Mouse (Mus musculus) layer of hippocampus, postnatal 10 days (tissue): ENCODE data around the gene Evpl. TPM values are rescaled to one million over a fixed set of nuclear protein-coding genes. Genes with fewer than 3 reads are reported as not detected.

Source experiments
- DNase-seq, 2 experiments: peaks; one replicate each; pipeline ENCODE4 v3.0.0; 2021; ENCODE audit warnings: low spot score in 2 of 2
- total RNA-seq, 2 experiments: library from RNA; stranded (reverse); gene quantifications; 2 replicates each; pipeline ENCODE4 v1.2.3; 2021

The Evpl gene
- total RNA-seq, 2 experiments from 2014 or later = 0.57 to 0.65 TPM

DNA sequence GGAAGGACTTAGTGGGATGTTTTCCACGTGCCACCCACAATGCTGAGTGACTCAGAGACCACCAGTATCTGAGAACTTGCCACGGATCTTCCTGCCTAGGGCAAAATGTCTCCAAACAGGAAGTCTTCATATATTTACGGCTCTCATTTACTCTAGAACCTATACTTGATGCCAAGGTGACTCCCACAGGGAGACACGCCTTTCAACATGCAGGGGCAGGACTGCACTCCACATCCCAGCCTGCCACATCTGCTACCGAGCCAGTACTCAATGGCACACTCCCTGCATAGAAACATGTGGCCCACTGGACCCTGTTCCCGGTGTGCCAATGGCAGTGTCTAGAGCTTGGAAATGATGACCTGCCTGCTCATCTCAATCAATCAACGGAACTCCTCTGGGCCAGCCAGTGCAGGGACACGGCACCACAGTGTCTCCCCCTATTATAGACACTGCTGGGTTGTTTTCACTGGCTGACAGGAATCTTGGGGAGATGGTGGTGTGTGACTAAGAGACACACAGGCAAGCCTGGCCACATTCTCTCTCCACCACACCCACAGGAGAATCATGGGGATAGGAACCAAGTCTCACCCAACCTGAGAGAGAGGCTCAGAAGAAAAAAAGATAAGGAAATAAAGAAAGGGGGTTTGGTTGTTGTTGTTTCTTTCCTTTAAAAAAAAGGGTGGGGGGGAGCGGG is 18.3 kb upstream of the Evpl start:
- DNase-seq = no peak

GRCm38 (mm10) chr11:116255090-116255981 is 17.5 kb upstream of the Evpl start:
- DNase-seq = no peak

- no peak for DNase-seq
These were observed 16.8 kb upstream of the Evpl start for GRCm38 (mm10) chr11:116254627-116255026.

DNA sequence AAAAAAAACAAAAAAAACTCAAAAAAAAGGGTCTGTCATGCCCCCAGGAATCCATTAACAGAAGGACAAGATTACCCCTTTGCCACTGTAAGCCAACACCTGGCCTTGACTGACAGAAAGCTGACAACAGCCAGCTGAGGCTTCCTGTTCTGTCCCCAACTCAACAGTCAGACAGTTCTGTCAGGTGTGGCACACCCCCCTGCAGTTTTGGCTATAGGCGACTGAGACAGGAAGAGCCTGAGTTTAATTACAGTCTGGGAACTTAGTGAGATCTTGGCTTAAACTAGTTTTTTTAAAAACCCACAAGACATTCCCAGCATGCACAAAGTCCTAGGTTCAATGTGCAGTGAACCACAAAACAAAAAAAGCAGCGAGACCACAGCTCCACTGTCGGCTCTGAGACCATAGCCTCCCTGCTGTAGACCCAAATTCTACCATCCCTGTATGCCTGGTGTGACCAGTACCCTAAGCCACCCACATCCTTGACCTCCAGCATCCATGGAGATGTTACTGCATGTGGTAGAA is 15.3 kb upstream of the Evpl start:
- no peak for DNase-seq

DNA sequence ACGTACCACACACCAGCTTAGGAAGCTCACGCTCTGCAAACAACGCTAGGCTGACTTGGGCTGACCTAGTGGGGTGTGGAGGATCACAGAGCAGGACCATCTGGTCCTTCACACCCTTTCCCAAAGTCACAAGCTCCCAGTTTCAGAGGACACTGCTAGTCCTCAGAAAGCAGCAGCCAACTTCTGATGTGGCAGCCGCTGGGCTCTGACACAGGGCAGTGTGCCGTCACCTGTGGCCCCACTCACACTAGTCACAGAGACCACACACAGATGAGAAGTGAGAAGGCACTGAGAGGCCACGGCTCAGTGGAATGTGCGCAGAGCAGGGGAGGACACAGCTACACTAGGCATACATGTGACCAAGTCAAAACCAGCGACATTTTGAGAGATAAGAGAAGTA is 13.0 kb upstream of the Evpl start:
- no peak for DNase-seq

GRCm38 (mm10) chr11:116247502-116248222 is 9.8 kb upstream of the Evpl start:
- no peak for DNase-seq

DNA sequence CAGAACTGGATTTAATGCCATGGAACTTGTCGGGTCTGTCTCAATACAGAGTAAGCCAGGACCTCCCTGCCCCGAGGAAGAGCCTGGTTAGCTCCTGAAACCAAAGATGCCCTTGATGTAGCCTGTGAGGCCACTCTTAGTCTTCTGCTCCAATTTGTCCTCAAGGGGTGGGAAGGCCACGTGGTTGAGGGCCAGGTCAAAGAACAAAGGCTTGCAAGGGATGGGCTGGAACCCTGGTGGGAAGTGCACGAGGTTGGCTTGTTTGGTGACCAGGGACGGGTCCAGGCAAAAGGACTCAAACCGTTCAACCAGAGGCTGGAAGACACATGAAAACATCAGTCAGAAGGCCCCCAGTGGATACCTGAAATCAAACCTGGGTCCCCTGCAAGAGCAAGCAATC is 7.7 kb upstream of the Evpl start:
- DNase-seq = no peak

- DNase-seq = no peak
These were observed 6.7 kb upstream of the Evpl start for GRCm38 (mm10) chr11:116244580-116244979.

- DNase-seq = no peak
These were observed 3.9 kb upstream of the Evpl start for GRCm38 (mm10) chr11:116241744-116242235.

DNA sequence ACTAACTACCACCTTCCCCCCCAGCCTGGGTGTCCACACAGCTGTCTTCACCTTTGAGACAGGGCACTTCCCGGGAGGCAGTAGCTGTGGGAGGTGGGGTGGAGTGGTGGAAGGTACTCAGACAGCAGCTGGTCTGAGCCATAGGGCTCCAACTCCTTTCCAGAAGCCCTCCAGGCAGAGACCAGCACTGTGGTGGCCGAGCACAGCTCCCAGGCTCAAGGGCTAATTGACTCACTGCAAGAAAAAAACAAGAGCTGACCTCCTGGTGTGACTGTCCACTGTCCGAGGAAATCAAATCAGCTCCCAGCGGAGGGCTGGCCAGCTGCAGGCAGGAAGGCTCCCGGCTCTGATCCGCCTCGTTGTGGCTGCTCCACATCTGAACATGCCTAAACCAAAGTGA is 1.9 kb upstream of the Evpl start:
- no peak for DNase-seq

- no peak for DNase-seq
These were observed 3.0 kb downstream of the Evpl start for GRCm38 (mm10) chr11:116234901-116235300.

- DNase-seq = no peak
These were observed 5.5 kb downstream of the Evpl start for GRCm38 (mm10) chr11:116232427-116232826.

GRCm38 (mm10) chr11:116228699-116229098 is 9.2 kb downstream of the Evpl start:
- no peak for DNase-seq

DNA sequence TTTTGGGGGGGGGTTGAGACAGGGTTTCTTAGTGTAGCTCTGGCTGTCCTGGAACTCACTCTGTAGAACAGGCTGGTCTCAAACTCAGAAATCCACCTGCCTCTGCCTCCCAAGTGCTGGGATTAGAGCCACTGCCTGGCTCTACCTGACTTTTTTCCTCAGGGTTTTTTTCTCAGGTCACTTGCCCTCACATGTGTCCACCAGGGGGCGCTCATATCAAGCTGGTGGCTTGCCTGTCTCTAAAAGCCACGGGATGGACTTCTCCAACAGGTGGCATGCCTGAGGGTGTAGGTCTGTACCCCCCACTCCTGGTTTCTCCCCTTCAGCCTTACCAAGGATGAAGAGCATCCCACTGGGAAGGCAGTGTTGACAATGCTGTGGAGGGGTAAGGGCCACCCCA is 11.5 kb downstream of the Evpl start:
- peak; percentile 74 to 77 for DNase-seq

DNA sequence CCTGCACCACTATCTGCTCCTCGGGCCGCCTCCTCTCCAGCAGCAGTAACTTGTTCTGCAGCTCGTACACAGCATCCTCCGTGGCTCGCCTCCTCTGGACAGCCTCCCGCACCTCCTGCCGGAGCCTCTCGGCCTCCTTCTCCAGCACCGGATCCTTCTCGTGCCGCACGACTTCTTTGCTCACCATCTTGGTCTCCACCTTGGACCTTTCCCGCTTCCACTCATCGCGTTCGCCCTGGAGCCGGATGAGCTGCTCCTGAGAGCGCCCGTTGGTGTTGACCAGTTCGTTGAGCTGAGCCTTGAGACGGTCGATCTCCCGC is 15.2 kb downstream of the Evpl start:
- no peak for DNase-seq

- DNase-seq = peak in 1 of 2 experiments; percentile 22
These were observed 15.7 kb downstream of the Evpl start for GRCm38 (mm10) chr11:116221931-116222739.

GRCm38 (mm10) chr11:116219885-116220284 is 18.0 kb downstream of the Evpl start:
- peak; percentile 55 to 73 for DNase-seq

DNA sequence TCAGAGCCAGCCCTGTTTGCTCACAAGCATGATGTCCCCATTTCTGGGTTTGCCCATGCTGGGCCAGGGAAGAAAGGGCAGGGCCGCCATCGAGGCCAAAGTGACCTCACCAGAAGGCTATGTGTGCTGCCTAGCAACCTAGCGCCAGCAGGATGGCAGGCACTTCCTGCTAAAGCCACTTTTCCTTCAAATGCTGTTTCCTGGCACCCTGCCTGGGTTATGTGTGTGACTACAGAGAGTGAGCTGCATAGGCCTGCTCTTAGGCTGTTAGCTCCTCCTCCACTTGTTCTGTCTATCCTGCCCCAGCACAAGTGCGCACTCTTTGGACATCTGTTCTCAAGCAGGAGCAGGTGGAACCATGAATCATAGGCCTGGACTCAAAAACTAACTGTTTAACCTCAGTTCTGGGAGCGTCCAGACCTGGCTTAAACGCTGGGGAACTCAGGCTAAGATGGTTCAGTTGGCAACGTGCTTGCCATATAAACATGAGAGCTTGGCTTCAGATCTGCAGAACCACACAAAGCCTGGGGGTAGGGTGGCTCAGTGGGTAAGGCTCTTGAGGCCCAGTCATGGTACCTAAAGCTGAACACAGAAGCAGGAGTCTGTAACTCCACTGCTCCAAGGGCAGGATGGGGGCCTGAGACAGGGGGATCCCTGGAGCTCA is 19.0 kb downstream of the Evpl start:
- DNase-seq = peak; percentile 75 to 79

DNA sequence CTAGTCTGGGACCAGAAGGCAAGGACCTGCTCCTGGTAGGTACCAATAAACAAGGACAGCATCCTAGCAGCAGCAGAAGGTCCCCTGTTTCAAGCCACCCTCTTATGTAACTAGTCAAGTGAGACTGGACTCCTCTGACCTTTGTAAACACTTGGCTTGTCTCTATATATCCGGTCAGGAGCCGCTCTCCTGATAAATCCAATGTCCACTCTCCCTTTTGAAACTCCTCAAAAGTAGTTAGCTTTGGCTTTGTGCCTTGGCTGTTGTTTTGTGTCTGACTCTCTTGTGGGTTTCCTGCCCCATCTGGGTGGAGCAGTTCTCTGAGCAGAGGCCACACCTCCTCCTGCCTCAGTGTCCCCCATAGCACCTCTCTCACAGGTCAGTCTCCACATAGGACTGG is 19.6 kb downstream of the Evpl start:
- DNase-seq = no peak

- no peak for DNase-seq
These were observed 21.3 kb downstream of the Evpl start for GRCm38 (mm10) chr11:116216549-116216948.
